Mouse (Mus musculus) E14TG2a.4 (cell line): Measurements from ENCODE around the gene Cpsf7.

Source experiments
- CTCF ChIP-seq: conservative IDR thresholded peaks from 2 replicates; pipeline ENCODE4 v1.5.1; 2014; ENCODE audit warnings: low read length
- NANOG ChIP-seq: IDR thresholded peaks from 2 replicates; pipeline ENCODE4 v1.6.1; 2014; ENCODE audit warnings: borderline replicate concordance, low read length, mixed read lengths
- POU5F1 ChIP-seq: IDR thresholded peaks from 2 replicates; pipeline ENCODE4 v1.6.1; 2014; ENCODE audit warnings: low read length, borderline replicate concordance

DNA sequence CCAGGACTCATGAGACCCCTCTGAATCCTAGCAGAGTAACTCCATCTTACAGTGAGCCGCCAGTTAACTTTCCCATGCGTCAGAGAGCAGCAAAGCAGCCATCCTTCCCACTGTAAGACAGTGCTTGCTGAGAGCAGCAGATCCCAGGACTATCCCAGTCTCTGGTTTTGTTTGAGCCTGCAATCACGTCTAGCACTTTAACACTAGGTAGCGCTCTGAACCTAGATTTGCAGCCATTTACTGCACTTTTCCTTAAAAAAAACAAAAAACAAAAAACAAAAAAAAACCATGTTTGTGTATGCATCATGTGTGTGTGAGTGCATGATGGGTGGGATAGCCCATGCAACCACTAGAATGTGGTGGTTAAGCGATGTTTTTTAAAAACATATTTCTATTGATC is 35.0 kb downstream of the Cpsf7 start:
- TF ChIP-seq CTCF (no peak; the same call in 1 of the 2 replicates), NANOG (no peak), POU5F1 (no peak)
